Mouse (Mus musculus) olfactory bulb, adult 2 months (tissue): ENCODE data around the gene Fam189a1.

Experiments used
- CTCF ChIP-seq: fragments of 200-500 bp; IDR thresholded peaks from 2 replicates; pipeline ENCODE4 v1.5.1; 2012; ENCODE audit warnings: low read depth, mild to moderate bottlenecking, low read length, moderate library complexity; ENCODE audit not compliant: insufficient read depth
- POLR2A ChIP-seq: fragments of 200-500 bp; IDR thresholded peaks from 2 replicates; pipeline ENCODE4 v1.6.1; 2012; ENCODE audit warnings: mild to moderate bottlenecking, low read depth, low read length, moderate library complexity; ENCODE audit not compliant: insufficient read depth

- TF ChIP-seq POLR2A, result no peak
- TF ChIP-seq CTCF, result no peak
Measured at GRCm38 (mm10) chr7:64880415-64880814, 276.0 kb downstream of the Fam189a1 start.
